Mouse (Mus musculus) heart, embryonic 11.5 days (tissue): ENCODE data around the gene Peg10. TPM values are rescaled to one million over a fixed set of nuclear protein-coding genes. Genes with fewer than 3 reads are reported as not detected.

ENCODE experiments used
- ATAC-seq: fragments of 200-750 bp; cut with Nextera tagmentation; replicated peaks from 2 replicates; pipeline ENCODE4 v1.8.0; 2017; ENCODE audit warnings: moderate library complexity; ENCODE audit not compliant: insufficient number of reproducible peaks, low FRiP score, low TSS enrichment
- H3K27ac ChIP-seq: fragments of 300-500 bp; sonication (generic); 2 replicates; pipeline ENCODE4 v1.5.1; 2014; ENCODE audit warnings: mild to moderate bottlenecking, low read depth, low read length
- H3K27me3 ChIP-seq: fragments of 300-500 bp; sonication (generic); 2 replicates; pipeline ENCODE4 v1.6.1; 2014; ENCODE audit warnings: mild to moderate bottlenecking, low read length, mixed read lengths; ENCODE audit not compliant: control insufficient read depth, insufficient read depth
- H3K36me3 ChIP-seq: fragments of 300-500 bp; sonication (generic); 2 replicates; pipeline ENCODE4 v1.6.1; 2014; ENCODE audit warnings: mild to moderate bottlenecking, low read length, moderate library complexity, mixed read lengths; ENCODE audit not compliant: control insufficient read depth, insufficient read depth
- H3K4me1 ChIP-seq: fragments of 300-500 bp; sonication (generic); 2 replicates; pipeline ENCODE4 v1.6.1; 2014; ENCODE audit warnings: low read length; ENCODE audit not compliant: control insufficient read depth, insufficient read depth
- H3K4me2 ChIP-seq: fragments of 300-500 bp; sonication (generic); 2 replicates; pipeline ENCODE4 v1.6.1; 2014; ENCODE audit warnings: mild to moderate bottlenecking, moderate library complexity
- H3K4me3 ChIP-seq: fragments of 300-500 bp; sonication (generic); 2 replicates; pipeline ENCODE4 v1.5.1; 2014; ENCODE audit warnings: low read depth, low read length
- H3K9ac ChIP-seq: fragments of 300-500 bp; sonication (generic); 2 replicates; pipeline ENCODE4 v1.6.1; 2014; ENCODE audit warnings: mild to moderate bottlenecking, low read depth, low read length, moderate library complexity
- H3K9me3 ChIP-seq: fragments of 300-500 bp; sonication (generic); replicated peaks from 2 replicates; pipeline ENCODE4 v1.6.1; 2016; ENCODE audit warnings: low read length; ENCODE audit not compliant: control insufficient read depth
- WGBS: fragments of 180-500 bp; shearing (Covaris S2); extraction: QIAGEN DNeasy Blood & Tissue Kit; methylation state at CpG from one replicate; pipeline ENCODE4 v1.1.7; 2014; ENCODE audit not compliant: insufficient replicate concordance; 5-methylcytosine and 5-hydroxymethylcytosine counted together
- polyA plus RNA-seq: library from polyadenylated mRNA; unstranded; fragments of >200 nt; fragmentation: Nextera tagmentation; extraction: Ambion mirVana; gene quantifications from 2 replicates; pipeline ENCODE4 v1.2.1, GENCODE M21; 2014

Gene Peg10
- polyA plus RNA-seq, 1 experiment from 2014 or later, result 11.6 TPM

- no peak overlapping the region for H3K27ac ChIP-seq
- H3K36me3 ChIP-seq, result no peaks in the 10 kb centered on the region
- 28% methylated on average over 6 of the region's 6 CpGs for WGBS
- H3K9ac ChIP-seq, result no peak overlapping the region
- peak overlapping the region; percentile 27 for H3K4me2 ChIP-seq
- ATAC-seq, result no peak
- H3K4me1 ChIP-seq, result peaks cover 33% of the 10 kb centered on the region
- H3K27me3 ChIP-seq, result no peaks in the 10 kb centered on the region
- no peak overlapping the region for H3K4me3 ChIP-seq
- H3K9me3 ChIP-seq, result no peaks in the 10 kb centered on the region
These were observed 6.6 kb upstream of the Peg10 start for GRCm38 (mm10) chr6:4740511-4740910.

- H3K4me2 ChIP-seq, result peak overlapping the region; percentile 61
- no peak for ATAC-seq
- H3K9ac ChIP-seq, result peak overlapping the region; percentile 72
- peak overlapping the region; percentile 50 for H3K27ac ChIP-seq
- peaks cover 2% of the 10 kb centered on the region; the same call in 1 of the 2 replicates for H3K4me1 ChIP-seq
- H3K27me3 ChIP-seq, result no peaks in the 10 kb centered on the region
- H3K36me3 ChIP-seq, result no peaks in the 10 kb centered on the region
- WGBS, result 47% methylated on average over 22 of the region's 22 CpGs
- peaks cover 9% of the 10 kb centered on the region; the same call in 1 of the 2 replicates for H3K9me3 ChIP-seq
- H3K4me3 ChIP-seq, result peak overlapping the region; percentile 52
These were observed 940 bp upstream of the Peg10 start for GRCm38 (mm10) chr6:4746036-4746695.

- Histone ChIP-seq H3K4me2 (peak overlapping the region; percentile 71), H3K4me1 (no peaks in the 10 kb centered on the region; the same call in 1 of the 2 replicates), H3K9me3 (peaks cover 9% of the 10 kb centered on the region; the same call in 1 of the 2 replicates), H3K36me3 (no peaks in the 10 kb centered on the region), H3K27ac (no peak overlapping the region), H3K4me3 (peak overlapping the region; percentile 52), H3K27me3 (no peaks in the 10 kb centered on the region), H3K9ac (peak overlapping the region; percentile 65; the same call in 1 of the 2 replicates)
- WGBS, result 52% methylated on average over 71 of the region's 71 CpGs
- ATAC-seq, result no peak
These were observed 785 bp downstream of the Peg10 start for GRCm38 (mm10) chr6:4747677-4748505.

GRCm38 (mm10) chr6:4748506-4748961 is 1.4 kb downstream of the Peg10 start:
- no peak overlapping the region for H3K27ac ChIP-seq
- peak overlapping the region; percentile 71 for H3K4me2 ChIP-seq
- H3K9ac ChIP-seq, result no peak overlapping the region
- peaks cover 9% of the 10 kb centered on the region; the same call in 1 of the 2 replicates for H3K9me3 ChIP-seq
- 44% methylated on average over 15 of the region's 15 CpGs for WGBS
- no peaks in the 10 kb centered on the region for H3K4me1 ChIP-seq
- peak; percentile 27; the same call in 1 of the 2 replicates for ATAC-seq
- no peaks in the 10 kb centered on the region for H3K36me3 ChIP-seq
- H3K27me3 ChIP-seq, result no peaks in the 10 kb centered on the region
- peak overlapping the region; percentile 52 for H3K4me3 ChIP-seq

- no peaks in the 10 kb centered on the region for H3K4me1 ChIP-seq
- peak overlapping the region; percentile 71 for H3K4me2 ChIP-seq
- H3K27me3 ChIP-seq, result no peaks in the 10 kb centered on the region
- ATAC-seq, result peak; percentile 95
- no peaks in the 10 kb centered on the region for H3K36me3 ChIP-seq
- H3K27ac ChIP-seq, result no peak overlapping the region
- H3K9me3 ChIP-seq, result peaks cover 9% of the 10 kb centered on the region; the same call in 1 of the 2 replicates
- 40% methylated on average over 16 of the region's 22 CpGs for WGBS
- peak overlapping the region; percentile 52 for H3K4me3 ChIP-seq
- H3K9ac ChIP-seq, result no peak overlapping the region
These were observed 2.0 kb downstream of the Peg10 start for GRCm38 (mm10) chr6:4749091-4749490.

GRCm38 (mm10) chr6:4751355-4751754 is 4.2 kb downstream of the Peg10 start:
- peaks cover 9% of the 10 kb centered on the region; the same call in 1 of the 2 replicates for H3K9me3 ChIP-seq
- no peak overlapping the region for H3K4me2 ChIP-seq
- no peaks in the 10 kb centered on the region for H3K4me1 ChIP-seq
- H3K27ac ChIP-seq, result no peak overlapping the region
- ATAC-seq, result no peak
- WGBS, result 72% methylated on average over 4 of the region's 4 CpGs
- no peaks in the 10 kb centered on the region for H3K27me3 ChIP-seq
- H3K4me3 ChIP-seq, result no peak overlapping the region
- H3K9ac ChIP-seq, result no peak overlapping the region
- peaks cover 4% of the 10 kb centered on the region; the same call in 1 of the 2 replicates for H3K36me3 ChIP-seq

GRCm38 (mm10) chr6:4754286-4754685 is 7.2 kb downstream of the Peg10 start:
- Histone ChIP-seq H3K27me3 (no peaks in the 10 kb centered on the region), H3K4me1 (no peaks in the 10 kb centered on the region), H3K27ac (no peak overlapping the region), H3K4me3 (no peak overlapping the region), H3K36me3 (peaks cover 4% of the 10 kb centered on the region; the same call in 1 of the 2 replicates), H3K9me3 (no peaks in the 10 kb centered on the region), H3K4me2 (no peak overlapping the region), H3K9ac (no peak overlapping the region)
- 85% methylated on average over 10 of the region's 10 CpGs for whole genome bisulfite sequencing
- no peak for ATAC-seq

GRCm38 (mm10) chr6:4754886-4755285 is 7.8 kb downstream of the Peg10 start:
- Histone ChIP-seq H3K27ac (no peak overlapping the region), H3K4me1 (no peaks in the 10 kb centered on the region), H3K36me3 (peaks cover 4% of the 10 kb centered on the region; the same call in 1 of the 2 replicates), H3K4me2 (no peak overlapping the region), H3K4me3 (no peak overlapping the region), H3K9me3 (no peaks in the 10 kb centered on the region), H3K9ac (no peak overlapping the region), H3K27me3 (no peaks in the 10 kb centered on the region)
- no peak for ATAC-seq
- WGBS, result 90% methylated on average over 16 of the region's 16 CpGs
